Mouse (Mus musculus) embryonic facial prominence, embryonic 13.5 days (tissue): ENCODE measurements around the gene Disp1. TPM values are rescaled to one million over a fixed set of nuclear protein-coding genes. Genes with fewer than 3 reads are reported as not detected.

Experiments used
- ATAC-seq: fragments of 200-750 bp; cut with Nextera tagmentation; 2 replicates; pipeline ENCODE4 v1.8.0; 2017; ENCODE audit warnings: low read depth; ENCODE audit not compliant: insufficient number of reproducible peaks, insufficient read depth, low FRiP score, low TSS enrichment
- H3K27ac ChIP-seq: fragments of 300-500 bp; sonication (generic); 2 replicates; pipeline ENCODE4 v1.5.1; 2015; ENCODE audit warnings: moderate library complexity, mild to moderate bottlenecking, inconsistent platforms
- H3K27me3 ChIP-seq: fragments of 300-500 bp; sonication (generic); 2 replicates; pipeline ENCODE4 v1.6.1; 2015; ENCODE audit warnings: mild to moderate bottlenecking, inconsistent platforms
- H3K36me3 ChIP-seq: fragments of 300-500 bp; sonication (generic); 2 replicates; pipeline ENCODE4 v1.6.1; 2015; ENCODE audit warnings: mild to moderate bottlenecking, inconsistent platforms
- H3K4me1 ChIP-seq: fragments of 300-500 bp; sonication (generic); 2 replicates; pipeline ENCODE4 v1.6.1; 2015; ENCODE audit warnings: inconsistent platforms
- H3K4me2 ChIP-seq: fragments of 300-500 bp; sonication (generic); 2 replicates; pipeline ENCODE4 v1.6.1; 2015; ENCODE audit warnings: moderate library complexity, mild to moderate bottlenecking, inconsistent platforms
- H3K4me3 ChIP-seq: fragments of 300-500 bp; sonication (generic); 2 replicates; pipeline ENCODE4 v1.5.1; 2015; ENCODE audit warnings: mild to moderate bottlenecking, inconsistent platforms
- H3K9ac ChIP-seq: fragments of 300-500 bp; sonication (generic); 2 replicates; pipeline ENCODE4 v1.6.1; 2015; ENCODE audit warnings: mild to moderate bottlenecking, inconsistent platforms
- H3K9me3 ChIP-seq: fragments of 300-500 bp; sonication (generic); 2 replicates; pipeline ENCODE4 v1.6.1; 2016; ENCODE audit warnings: inconsistent platforms
- WGBS: fragments of 180-500 bp; shearing (Covaris S2); methylation state at CpG from one replicate; pipeline ENCODE4 v1.1.7; 2015; ENCODE audit warnings: mixed read lengths; 5-methylcytosine and 5-hydroxymethylcytosine counted together
- polyA plus RNA-seq: library from polyadenylated mRNA; unstranded; fragments of >200 nt; fragmentation: Nextera tagmentation; extraction: Ambion mirVana; gene quantifications from 2 replicates; pipeline ENCODE4 v1.2.1, GENCODE M21; 2015

Disp1 gene
- polyA plus RNA-seq, 1 experiment from 2014 or later: 17.2 TPM

GRCm38 (mm10) chr1:183100245-183100644 lies 121.1 kb downstream of the Disp1 start:
- H3K4me3 ChIP-seq: no peak overlapping the region
- no peak overlapping the region for H3K9ac ChIP-seq
- H3K9me3 ChIP-seq: no peaks in the 10 kb centered on the region
- no peak overlapping the region for H3K4me2 ChIP-seq
- no peak for ATAC-seq
- no peak overlapping the region for H3K27ac ChIP-seq
- H3K27me3 ChIP-seq: no peaks in the 10 kb centered on the region
- peaks cover 33% of the 10 kb centered on the region for H3K4me1 ChIP-seq
- WGBS: 83% methylated on average over 5 of the region's 5 CpGs
- H3K36me3 ChIP-seq: peaks cover 20% of the 10 kb centered on the region

GRCm38 (mm10) chr1:183099686-183100085 lies 121.6 kb downstream of the Disp1 start:
- H3K36me3 ChIP-seq: peaks cover 25% of the 10 kb centered on the region
- ATAC-seq: no peak
- peaks cover 36% of the 10 kb centered on the region for H3K4me1 ChIP-seq
- WGBS: 91% methylated on average over 12 of the region's 12 CpGs
- no peaks in the 10 kb centered on the region for H3K27me3 ChIP-seq
- H3K9ac ChIP-seq: no peak overlapping the region
- no peak overlapping the region for H3K27ac ChIP-seq
- H3K4me3 ChIP-seq: no peak overlapping the region
- no peak overlapping the region for H3K4me2 ChIP-seq
- H3K9me3 ChIP-seq: no peaks in the 10 kb centered on the region

GRCm38 (mm10) chr1:183097606-183098005 lies 123.7 kb downstream of the Disp1 start:
- H3K9ac ChIP-seq: no peak overlapping the region
- no peaks in the 10 kb centered on the region for H3K9me3 ChIP-seq
- no peak overlapping the region for H3K4me2 ChIP-seq
- peaks cover 30% of the 10 kb centered on the region for H3K4me1 ChIP-seq
- no peak overlapping the region for H3K4me3 ChIP-seq
- 85% methylated on average over 10 of the region's 10 CpGs for WGBS
- H3K27ac ChIP-seq: no peak overlapping the region
- no peaks in the 10 kb centered on the region for H3K27me3 ChIP-seq
- peaks cover 31% of the 10 kb centered on the region for H3K36me3 ChIP-seq
- no peak for ATAC-seq

- Histone ChIP-seq H3K27me3 (no peaks in the 10 kb centered on the region), H3K9me3 (no peaks in the 10 kb centered on the region), H3K4me2 (no peak overlapping the region), H3K9ac (no peak overlapping the region), H3K4me3 (no peak overlapping the region), H3K4me1 (peaks cover 19% of the 10 kb centered on the region), H3K27ac (no peak overlapping the region), H3K36me3 (peaks cover 38% of the 10 kb centered on the region)
- no peak for ATAC-seq
- 54% methylated on average over 8 of the region's 8 CpGs for WGBS
Observed at GRCm38 (mm10) chr1:183095454-183096088, 125.8 kb downstream of the Disp1 start.

- Histone ChIP-seq H3K36me3 (peaks cover 55% of the 10 kb centered on the region), H3K4me3 (no peak overlapping the region), H3K27me3 (no peaks in the 10 kb centered on the region), H3K27ac (no peak overlapping the region), H3K4me2 (no peak overlapping the region), H3K4me1 (peaks cover 19% of the 10 kb centered on the region), H3K9ac (no peak overlapping the region), H3K9me3 (peaks cover 11% of the 10 kb centered on the region)
- no peak for ATAC-seq
- WGBS: 85% methylated on average over 4 of the region's 4 CpGs
Observed at GRCm38 (mm10) chr1:183092296-183092695, 129.0 kb downstream of the Disp1 start.

- Histone ChIP-seq H3K9me3 (peaks cover 11% of the 10 kb centered on the region), H3K36me3 (peaks cover 66% of the 10 kb centered on the region)
Observed at GRCm38 (mm10) chr1:183091203-183091602, 130.1 kb downstream of the Disp1 start.

GRCm38 (mm10) chr1:183088661-183089060 lies 132.7 kb downstream of the Disp1 start:
- no peak overlapping the region for H3K27ac ChIP-seq
- no peak overlapping the region for H3K9ac ChIP-seq
- H3K4me3 ChIP-seq: no peak overlapping the region
- no peaks in the 10 kb centered on the region for H3K27me3 ChIP-seq
- WGBS: 97% methylated on average over 23 of the region's 23 CpGs
- ATAC-seq: no peak
- peaks cover 11% of the 10 kb centered on the region for H3K9me3 ChIP-seq
- no peaks in the 10 kb centered on the region for H3K4me1 ChIP-seq
- H3K36me3 ChIP-seq: peaks cover 75% of the 10 kb centered on the region
- H3K4me2 ChIP-seq: no peak overlapping the region

More at GRCm38 (mm10) chr1:183091203-183091602, 130.1 kb downstream of the Disp1 start:
- H3K4me2 ChIP-seq: no peak overlapping the region
- H3K4me1 ChIP-seq: peaks cover 12% of the 10 kb centered on the region; the same call in 1 of the 2 replicates
- no peak overlapping the region for H3K4me3 ChIP-seq
- no peak overlapping the region for H3K27ac ChIP-seq
- no peak overlapping the region for H3K9ac ChIP-seq
- H3K27me3 ChIP-seq: no peaks in the 10 kb centered on the region
- no peak for ATAC-seq
- 88% methylated on average over 7 of the region's 7 CpGs for WGBS

- Histone ChIP-seq H3K4me3 (no peak overlapping the region), H3K36me3 (peaks cover 67% of the 10 kb centered on the region), H3K4me2 (no peak overlapping the region), H3K27ac (no peak overlapping the region), H3K9ac (no peak overlapping the region), H3K4me1 (peaks cover under 1% of the 10 kb centered on the region; the same call in 1 of the 2 replicates), H3K27me3 (no peaks in the 10 kb centered on the region), H3K9me3 (peaks cover 11% of the 10 kb centered on the region)
- 87% methylated on average over 14 of the region's 14 CpGs for WGBS
- ATAC-seq: no peak
Observed at GRCm38 (mm10) chr1:183086843-183087242, 134.5 kb downstream of the Disp1 start.

- H3K9ac ChIP-seq: no peak overlapping the region
- H3K4me3 ChIP-seq: no peak overlapping the region
- H3K4me2 ChIP-seq: no peak overlapping the region
- H3K4me1 ChIP-seq: peaks cover 13% of the 10 kb centered on the region
- H3K27me3 ChIP-seq: no peaks in the 10 kb centered on the region
- H3K27ac ChIP-seq: no peak overlapping the region
- H3K9me3 ChIP-seq: peaks cover 8% of the 10 kb centered on the region; the same call in 1 of the 2 replicates
- peaks cover 56% of the 10 kb centered on the region for H3K36me3 ChIP-seq
- ATAC-seq: no peak
- WGBS: 80% methylated on average over 8 of the region's 8 CpGs
Observed at GRCm38 (mm10) chr1:183084085-183085050, 137.0 kb downstream of the Disp1 start.

GRCm38 (mm10) chr1:183082436-183082835 lies 138.9 kb downstream of the Disp1 start:
- ATAC-seq: no peak
- H3K27me3 ChIP-seq: no peaks in the 10 kb centered on the region
- H3K4me1 ChIP-seq: peaks cover 16% of the 10 kb centered on the region
- H3K36me3 ChIP-seq: peaks cover 37% of the 10 kb centered on the region
- H3K9ac ChIP-seq: no peak overlapping the region
- no peaks in the 10 kb centered on the region for H3K9me3 ChIP-seq
- H3K4me3 ChIP-seq: no peak overlapping the region
- H3K4me2 ChIP-seq: no peak overlapping the region
- no peak overlapping the region for H3K27ac ChIP-seq
- WGBS: 83% methylated on average over 4 of the region's 4 CpGs

GRCm38 (mm10) chr1:183081126-183081525 lies 140.2 kb downstream of the Disp1 start:
- Histone ChIP-seq H3K9me3 (no peaks in the 10 kb centered on the region), H3K27me3 (no peaks in the 10 kb centered on the region), H3K4me3 (no peak overlapping the region), H3K36me3 (peaks cover 24% of the 10 kb centered on the region), H3K4me1 (peaks cover 16% of the 10 kb centered on the region), H3K9ac (no peak overlapping the region), H3K27ac (no peak overlapping the region), H3K4me2 (no peak overlapping the region)
- ATAC-seq: no peak
